Mouse (Mus musculus) adrenal gland, adult 18-20 months (tissue): ENCODE measurements around the gene Msln. TPM values are rescaled to one million over a fixed set of nuclear protein-coding genes. Genes with fewer than 3 reads are reported as not detected.
A peak's percentile ranks its signal among the peaks of the same experiment; 100 is the strongest.

ENCODE experiments used
- DNase-seq, 2 experiments: peaks; one replicate each; pipeline ENCODE4 v3.0.0; 2021 to 2022; ENCODE audit warnings: low spot score in 2 of 2
- long read RNA-seq, 2 experiments: library from polyadenylated mRNA; stranded (forward); transcript quantifications; one replicate each; pipeline ENCODE4 v2.0.0; 2021
- total RNA-seq, 2 experiments: library from RNA; stranded (reverse); gene quantifications; 1 replicate in 1 of 2; 2 replicates in 1 of 2; pipeline ENCODE4 v1.2.3; 2021

Msln gene
- total RNA-seq = 10 to 100 TPM in 1 of 2 experiments, 1 to 10 TPM in 1; 6.5 to 11.5 TPM
- long read RNA-seq, experiment 1, partial matches to known transcripts = 0 of 9 reads
- long read RNA-seq, experiment 1, other reads (novel, unspliced or antisense) = 1 of 9 reads
- long read RNA-seq, experiment 2, transcript Msln-208 (16 exons, 2,165 nt) = major isoform, 7 of 16 reads
- long read RNA-seq, experiment 2, partial matches to known transcripts = 1 of 16 reads
- long read RNA-seq, experiment 2, other reads (novel, unspliced or antisense) = 2 of 16 reads

DNA sequence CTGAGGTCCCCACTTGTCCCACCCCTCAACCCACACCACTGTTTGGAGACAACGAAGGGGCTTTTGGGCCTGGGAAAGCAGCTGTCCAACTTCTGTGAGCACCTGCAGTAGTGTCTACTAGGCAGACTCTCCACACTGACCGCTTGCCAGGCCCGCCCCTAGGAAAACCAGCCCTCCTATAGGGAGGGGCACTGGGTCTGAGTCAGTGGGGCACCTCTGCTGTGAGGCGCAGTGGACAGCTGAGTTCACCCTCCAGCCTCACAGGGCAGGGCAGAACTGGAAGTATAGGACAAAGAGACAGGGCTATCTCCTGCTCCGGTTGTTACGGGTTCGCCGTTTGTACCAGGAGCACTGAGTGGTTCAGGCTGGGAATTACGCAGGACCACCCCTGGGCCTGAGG lies at the start of gene Msln:
Gene Msln, minus strand, starts transcription at position 138 of the 400 bp plus-strand sequence.
- no peak for DNase-seq

DNA sequence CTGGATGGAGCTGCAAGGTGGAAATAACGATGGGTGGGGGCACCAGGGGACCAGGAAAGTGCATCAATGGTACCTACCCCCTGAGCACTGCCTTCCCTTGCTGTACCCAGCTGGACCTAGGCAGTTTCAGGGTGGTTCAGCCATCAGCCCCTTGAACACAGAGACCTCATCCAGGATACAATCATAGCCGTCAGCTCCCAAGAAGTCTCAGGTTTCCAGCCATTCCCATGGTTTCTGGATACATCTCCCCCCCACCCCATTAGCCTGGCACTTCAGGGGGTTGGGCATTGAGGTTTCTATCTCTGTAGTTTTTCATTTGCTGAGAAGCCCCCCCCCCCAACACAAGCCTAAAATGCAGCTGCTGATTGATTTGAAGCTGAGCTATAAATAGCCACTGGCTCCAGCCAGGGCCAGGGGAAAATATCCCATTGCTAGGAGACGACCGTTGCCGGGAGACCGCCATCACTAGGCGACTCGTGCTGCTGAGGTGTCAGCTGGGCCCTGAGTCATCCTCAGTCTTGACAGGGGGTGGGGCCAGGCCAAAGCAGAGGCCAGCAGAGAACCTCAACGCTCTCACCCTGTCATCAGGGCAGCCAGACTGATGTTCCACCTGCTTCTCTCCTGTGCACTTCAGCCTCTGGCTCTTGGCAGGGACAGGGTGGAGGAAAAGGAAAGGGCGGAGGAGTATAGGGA lies 48.8 kb upstream of the Msln start:
- DNase-seq = peak in 1 of 2 experiments; percentile 68

DNA sequence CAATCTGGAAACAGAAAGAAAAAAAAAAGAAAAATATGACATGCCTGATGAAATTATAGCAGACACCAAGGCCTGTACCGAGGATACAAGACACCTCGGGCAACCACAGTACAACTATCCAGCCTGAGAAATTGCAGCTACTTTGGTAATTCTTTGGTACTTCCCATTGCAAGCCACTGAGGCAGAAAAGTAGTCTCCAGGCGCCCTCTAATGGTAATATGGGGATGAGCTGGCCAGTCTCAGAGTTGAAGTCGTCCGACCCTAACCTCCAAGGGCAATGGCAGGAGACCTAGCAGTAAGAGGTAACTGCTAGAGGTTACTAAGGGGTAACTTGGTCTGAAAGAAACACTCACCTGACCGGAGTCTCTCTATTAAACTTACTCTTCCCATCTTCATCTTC lies 46.9 kb upstream of the Msln start:
- peak in 1 of 2 experiments; percentile 55 for DNase-seq

DNA sequence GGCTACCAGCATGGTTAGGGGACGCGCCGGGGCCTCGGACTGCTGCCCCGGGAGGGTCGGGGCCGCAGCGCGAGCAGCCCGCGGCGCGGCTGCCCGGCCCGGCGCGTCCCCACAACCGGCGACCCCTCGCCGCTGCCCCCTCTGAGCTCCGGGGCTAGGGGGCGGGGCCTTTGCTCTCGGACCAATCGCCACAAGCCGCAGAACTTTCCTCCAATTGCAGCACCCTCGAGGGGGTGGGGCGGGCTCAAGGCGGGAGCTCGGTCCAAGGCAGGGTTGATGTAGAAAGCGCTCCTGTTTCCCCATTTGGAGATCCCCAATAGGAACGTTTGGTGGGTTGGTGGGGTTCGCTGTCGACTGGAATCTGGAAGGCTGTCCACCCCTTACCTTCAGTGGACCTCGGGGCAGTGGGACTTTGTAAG lies 42.8 kb upstream of the Msln start, which contains the start of gene Metrn:
Gene Metrn, minus strand, starts transcription at position 186 of the 419 bp plus-strand sequence.
- DNase-seq = peak; percentile 86 to 87

DNA sequence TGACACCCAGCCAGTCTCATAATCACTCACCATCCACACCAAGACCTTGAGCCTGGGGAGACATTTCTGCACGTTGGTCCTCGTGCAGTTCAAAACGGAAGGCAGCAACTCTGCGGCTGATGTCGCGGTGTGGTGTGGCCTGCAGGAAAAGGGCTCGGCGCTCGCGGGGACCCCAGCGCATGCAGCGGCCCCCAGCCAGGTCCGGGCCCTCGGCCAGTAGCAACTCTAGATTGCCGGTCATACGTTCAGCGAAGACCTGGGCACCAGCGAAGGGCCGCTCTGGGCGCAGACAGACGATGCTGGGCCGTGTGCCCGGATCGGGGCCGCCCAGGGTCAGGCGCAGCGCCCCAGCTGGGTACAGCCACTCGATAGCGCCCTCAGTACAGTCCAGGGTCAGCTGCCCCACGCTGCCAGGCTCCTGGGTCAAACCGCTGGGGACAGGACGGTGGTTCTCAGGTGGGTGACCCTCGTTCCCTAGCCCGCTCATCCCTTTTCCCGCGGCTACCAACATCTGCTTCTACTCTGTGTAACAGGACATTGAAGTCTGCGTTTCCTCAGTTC lies 42.1 kb upstream of the Msln start:
- peak in 1 of 2 experiments; percentile 38 for DNase-seq

DNA sequence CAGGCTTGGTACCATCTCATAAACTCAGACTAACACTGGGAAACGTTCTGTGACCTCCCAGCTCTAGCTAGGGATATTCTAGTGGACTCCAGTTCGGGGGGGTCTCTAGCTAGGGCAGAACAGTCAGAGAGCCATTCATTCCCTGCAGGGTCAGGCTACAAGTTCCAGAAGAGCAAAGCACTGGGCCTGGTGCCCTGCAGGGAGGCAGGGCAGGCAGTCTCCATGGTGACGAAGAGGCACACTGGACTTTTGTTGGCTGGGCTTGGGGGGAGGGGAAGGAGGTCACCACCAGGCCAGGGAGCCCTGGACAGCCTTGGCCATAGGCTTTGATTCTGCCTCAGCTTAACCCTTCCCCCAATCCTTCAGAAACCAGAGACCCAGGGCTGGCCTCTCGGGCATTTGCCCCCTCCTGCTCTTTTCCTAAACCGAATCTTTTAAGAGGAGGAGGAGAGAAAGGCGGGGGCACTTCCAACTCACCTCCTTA lies 41.5 kb upstream of the Msln start, which contains the start of gene AC134908.4:
Gene AC134908.4, minus strand, starts transcription at position 51 of the 484 bp plus-strand sequence.
- DNase-seq = no peak

DNA sequence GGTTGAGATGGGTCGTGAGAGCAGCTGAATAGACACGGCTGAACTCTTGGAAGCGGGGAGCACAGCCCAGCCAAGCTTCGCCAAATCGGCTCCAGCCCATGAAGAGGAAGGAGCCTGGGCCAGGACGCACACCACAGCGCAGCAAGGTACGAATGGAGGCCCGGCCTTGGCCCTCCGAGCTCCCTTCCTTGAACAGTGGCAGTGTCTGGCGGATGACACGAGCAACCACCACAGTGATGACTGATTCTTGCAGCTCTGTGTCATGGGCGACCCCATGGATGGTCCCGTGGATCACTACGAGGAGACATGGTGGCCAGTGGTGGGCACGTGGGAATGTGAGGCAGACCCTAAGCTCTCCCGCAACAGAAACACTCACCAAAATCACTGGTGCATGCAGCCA lies 40.8 kb upstream of the Msln start:
- no peak for DNase-seq

DNA sequence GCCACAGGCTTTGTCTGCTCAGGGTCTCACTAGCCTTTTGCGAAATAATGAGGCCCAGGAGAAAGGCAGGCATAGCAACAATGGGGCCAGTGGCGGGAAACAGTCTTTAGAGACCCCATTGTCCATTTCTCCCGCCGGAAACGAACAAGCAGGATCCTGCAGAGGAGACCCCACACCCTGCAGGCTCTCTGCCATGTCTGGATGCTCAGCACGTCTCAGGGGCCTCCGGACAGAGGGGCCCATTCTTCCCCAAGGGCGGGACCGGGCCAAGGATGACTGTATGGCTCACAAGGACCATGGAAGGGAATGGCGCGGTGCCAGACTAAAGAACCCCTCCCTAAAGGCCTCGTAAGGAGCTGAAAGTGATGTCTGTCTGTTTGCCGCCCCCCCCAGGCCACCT lies 40.0 kb upstream of the Msln start:
- DNase-seq = no peak

DNA sequence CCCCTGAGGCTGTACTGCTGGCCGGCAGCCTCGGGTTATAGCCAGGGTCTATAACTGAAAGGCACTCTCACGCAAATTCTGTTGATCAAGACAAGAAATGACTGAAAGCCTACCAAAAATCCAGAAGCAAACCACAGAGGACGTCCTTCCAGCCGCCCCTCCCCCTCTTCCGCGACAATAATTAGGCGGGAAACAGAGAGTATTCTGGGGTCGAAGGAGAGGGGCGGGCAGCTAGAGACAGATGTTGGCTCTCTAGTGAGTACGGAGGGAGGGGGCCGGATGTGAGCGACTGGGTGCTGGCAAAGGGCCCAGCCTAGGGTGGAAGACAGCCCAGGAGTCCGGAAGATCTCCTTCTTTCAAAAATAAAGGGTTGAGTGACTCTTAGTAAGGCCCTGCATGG lies 38.4 kb upstream of the Msln start, which contains the start of gene Fam173a:
Gene Fam173a, minus strand, starts transcription at position 287 of the 400 bp plus-strand sequence.
- peak; percentile 57 to 61 for DNase-seq

DNA sequence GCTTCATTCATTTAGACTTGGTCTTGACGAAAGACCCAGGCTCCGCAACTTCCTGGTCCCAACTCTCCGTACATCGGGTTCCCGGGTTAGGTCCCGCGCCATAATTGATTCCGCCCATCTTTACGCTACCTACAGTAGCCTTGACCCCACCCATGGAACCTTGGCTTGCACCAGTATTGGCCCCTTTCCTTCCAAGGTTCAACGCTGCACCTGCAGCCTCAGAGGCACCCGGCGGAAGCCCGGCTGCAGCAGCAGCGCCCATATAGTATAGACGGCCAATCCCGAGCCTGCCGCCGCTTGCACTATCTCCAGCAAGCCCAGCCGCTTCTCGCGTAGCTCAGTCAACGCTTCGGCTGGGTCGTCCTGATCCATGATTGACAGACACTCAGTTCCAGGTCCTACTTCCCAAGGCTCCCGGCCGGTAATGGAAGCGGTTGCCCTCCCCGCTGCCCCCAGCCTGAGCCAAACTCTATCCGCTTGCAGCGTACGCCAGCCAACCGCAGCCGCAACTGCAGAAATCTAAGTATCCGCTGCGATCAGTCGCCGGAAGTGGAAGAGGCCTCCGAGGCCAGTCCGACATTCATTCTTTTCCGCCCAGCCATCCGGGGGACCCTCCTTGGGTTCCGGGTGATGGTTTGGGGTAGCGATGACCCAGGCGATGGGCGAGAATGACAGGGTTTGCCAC lies 37.8 kb upstream of the Msln start:
- DNase-seq = peak; percentile 81 to 85

DNA sequence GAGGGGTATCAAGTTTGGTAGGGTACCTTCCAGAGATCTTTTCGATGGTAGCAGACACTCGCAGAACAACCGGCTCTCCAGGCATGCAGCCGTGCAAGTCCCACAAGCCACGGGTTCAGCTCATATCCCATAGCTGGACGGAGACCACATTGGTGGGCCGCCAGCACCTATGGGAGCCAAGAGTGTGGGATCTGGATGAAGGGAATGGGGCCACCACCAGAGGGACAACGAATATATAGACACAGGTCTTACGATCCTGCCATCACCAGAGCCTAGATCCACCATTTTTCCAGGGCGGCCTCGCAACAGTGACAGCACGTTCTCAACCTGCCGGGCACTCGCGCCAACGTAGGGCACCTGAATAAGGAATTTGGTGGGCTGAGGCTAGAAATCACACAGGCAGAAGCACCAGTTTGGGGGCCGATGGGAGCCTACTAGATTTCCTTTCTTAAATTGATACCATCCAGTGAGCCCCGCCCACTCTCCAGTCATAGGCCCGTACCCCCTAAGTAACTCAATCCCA lies 37.2 kb upstream of the Msln start:
- DNase-seq = no peak

DNA sequence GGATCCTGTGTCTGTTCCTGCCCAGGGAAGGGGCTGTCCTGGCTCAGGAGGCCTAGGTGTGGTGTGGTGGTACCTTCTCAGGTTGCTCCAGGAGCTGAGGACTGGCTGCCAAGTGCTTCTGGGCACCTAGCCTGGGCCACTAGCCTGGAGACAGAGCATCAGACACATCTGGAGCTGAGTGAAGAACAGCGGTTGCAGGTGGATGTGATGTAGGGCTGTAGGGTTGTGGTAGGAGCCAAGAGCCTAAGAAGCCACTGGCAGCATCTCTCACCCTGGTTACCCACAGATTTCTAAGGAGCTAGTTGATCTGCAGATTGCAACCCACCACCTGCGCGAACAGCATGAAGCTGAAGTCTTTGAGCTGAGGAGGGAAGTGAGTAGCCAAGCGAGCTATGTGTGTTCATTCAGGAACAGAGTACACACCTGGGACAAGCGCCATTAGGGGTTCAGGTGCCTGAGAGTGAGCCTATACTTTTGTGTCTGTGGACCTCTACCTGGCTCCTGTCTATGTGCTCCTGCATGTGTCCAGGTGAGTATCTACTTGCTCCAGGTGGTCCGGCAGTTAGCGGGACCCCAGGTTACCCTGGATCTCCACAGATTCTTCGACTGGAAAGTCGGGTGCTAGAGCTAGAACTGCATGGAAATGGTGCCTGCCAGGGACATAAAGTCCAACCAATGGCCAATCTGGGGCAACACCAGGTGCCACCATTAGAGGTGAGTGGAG lies 32.8 kb upstream of the Msln start:
- no peak for DNase-seq

DNA sequence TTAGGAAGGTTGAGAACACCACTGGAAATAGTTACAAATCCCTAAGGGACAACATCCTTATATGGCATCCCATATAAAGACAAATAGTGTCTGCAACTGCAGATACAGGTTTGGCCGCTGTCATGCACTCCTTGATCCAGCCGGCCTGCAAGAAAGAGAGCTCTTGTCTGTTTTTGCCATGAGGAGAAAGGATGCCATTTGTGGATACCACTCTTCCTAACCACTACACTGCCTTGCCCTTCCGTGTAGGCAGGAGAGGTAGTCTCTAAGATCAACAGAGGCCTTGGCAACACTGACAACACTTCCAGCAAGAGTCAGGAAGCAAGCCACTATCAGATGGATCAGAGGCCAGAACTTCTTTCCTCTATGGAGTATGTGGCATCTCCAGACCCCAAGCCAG lies 32.1 kb upstream of the Msln start, which contains the start of gene Ccdc78:
Gene Ccdc78, plus strand, starts transcription at position 301 of the 400 bp plus-strand sequence.
- no peak for DNase-seq

DNA sequence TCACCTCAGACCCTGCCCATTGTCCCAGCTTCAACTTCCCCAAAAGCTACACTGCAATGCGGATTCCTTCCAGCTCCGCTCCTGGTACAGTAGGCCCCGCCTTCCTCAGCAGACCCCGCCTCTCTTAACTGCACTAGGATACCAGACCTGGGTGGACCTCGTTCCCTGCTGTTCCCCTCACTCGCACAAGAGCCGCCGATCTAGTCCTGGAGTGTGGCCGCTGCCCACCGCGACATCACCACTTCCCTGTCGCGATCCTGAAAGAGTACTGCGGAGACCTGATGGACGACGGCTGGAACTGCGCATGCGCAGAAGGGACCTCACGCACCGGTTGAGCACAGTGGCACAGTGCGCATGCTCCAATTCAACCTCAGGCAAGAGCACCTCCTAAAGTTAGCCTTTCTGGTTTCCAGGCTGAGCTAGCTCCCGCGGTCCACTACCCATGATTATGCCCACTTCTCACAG lies 31.1 kb upstream of the Msln start, which contains the start of gene Haghl:
Gene Haghl, minus strand, starts transcription at position 393 of the 465 bp plus-strand sequence.
- peak; percentile 92 for DNase-seq

DNA sequence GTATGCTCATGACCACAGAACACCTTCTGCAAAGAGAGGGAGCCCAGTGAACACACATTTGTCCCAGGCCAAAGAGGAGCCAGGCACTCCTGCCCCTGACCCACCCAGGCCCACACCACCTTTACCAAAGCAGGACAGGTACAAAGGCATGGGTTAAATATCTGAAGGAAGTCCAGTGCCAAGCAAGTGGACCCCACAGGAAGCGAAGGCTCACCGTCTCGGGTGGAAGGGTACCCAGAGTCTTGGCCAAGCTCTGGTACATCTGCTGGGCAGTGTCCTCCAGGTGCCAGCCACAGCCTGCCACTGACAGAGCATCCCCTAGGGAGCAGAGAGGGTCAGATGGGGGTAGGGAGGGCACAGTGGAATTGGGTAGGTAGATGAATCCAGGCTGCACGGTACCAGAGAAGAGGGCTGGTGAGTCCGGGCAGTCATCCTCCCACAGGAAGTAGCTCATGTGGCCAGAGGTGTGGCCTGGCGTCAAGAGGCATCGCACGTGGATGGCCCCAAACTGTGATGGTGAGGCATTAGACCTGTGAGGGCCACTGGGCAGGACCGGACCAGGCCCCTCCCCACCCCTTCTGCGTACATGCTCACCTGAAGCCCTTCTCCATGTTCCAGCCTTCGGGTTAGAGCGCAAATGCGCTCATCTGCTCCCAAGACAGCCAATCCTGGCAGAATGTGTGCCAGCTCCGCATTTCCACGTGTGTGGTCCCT lies 29.8 kb upstream of the Msln start:
- DNase-seq = no peak

DNA sequence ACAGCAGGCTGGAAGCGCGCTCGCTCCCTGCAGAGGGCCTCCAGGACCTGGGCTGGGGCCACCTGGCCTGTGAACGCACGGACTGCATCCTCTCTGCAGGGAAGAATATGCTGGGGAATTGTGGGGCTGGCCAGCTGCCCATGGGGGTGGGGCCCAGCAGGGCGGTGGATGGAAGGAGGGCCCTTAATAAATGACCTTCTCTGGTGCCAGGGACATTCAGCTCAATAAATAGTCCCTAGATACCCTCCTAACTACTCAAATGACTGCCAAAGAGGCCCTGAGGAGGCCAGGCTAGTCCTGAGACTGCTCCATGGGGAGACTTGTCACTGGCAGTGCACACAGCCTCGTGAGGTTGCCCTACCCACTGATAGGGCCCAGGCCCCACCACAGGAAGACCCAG lies 28.9 kb upstream of the Msln start:
- DNase-seq = no peak

DNA sequence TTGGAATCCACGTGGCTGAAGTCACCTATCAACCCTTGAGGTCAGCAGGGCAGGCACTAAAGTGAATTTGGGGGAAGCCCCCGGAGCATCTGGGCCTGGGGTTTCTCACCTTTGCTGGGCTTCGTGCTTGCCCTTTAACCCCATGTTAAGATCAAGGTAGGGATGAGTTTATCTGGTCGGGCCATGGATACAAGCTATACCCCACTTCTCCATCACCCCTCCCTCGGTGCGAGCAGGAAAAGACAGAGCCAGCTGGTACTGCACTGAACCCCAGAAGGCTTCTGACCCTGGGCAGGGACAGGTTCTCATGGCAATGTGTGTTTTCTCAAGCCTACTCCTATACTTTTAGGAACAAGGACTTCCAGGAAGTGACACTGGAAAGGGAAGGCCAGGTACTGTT lies 27.2 kb upstream of the Msln start:
- DNase-seq = no peak

DNA sequence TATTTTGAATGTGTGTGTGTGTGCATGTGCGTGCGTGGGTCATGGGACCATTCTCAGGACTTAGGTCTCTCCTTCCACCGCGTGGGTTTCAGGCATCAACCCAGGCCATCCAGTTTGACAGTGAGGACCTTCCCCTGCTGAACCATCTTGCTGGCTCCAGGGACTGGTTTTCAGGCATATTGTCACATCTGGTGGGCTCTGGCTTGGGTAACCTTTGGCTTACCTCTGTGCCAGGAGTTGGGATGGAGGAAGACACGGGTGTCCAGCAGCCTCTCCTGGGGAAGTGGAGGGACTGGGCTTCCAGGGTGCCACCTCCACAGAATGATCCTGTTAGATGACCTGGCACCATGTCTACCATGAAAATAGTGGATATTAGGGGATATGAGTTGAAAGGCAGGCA lies 23.8 kb upstream of the Msln start:
- no peak for DNase-seq

DNA sequence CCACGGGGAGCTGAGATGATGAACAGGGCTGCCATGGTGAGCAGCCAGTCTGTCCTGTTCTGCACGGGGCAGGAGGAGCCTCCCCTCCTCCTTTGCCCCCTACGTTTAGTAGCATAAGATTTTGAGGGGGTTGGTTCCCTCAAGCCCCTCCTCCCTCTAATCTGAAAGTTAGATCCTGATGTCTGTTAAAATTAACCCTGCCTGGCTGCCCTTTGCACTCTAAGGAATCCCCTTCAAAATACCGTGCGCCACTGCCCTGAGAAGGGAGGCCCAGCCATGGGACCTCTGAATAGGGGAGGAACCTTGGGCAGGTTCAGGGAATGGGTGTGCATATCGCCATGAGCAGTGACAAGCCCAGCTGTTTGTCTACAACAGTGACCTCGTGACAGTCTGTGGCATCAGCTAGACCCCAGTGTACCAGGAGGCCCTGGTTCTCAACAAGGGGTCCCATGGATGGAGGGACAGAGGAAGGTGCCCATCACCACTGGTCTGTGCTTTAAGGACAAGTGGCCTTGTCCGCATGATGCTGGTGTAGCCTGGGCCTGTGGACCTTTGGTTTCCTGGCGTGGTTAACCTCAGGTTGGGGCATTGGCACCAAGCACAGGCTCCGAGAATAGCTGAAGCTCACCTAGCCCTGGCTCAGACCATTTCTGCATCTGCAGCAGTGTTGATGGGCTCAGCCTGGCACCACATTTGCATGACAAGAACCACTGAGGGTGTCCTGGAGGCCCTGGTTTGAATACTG lies 21.3 kb upstream of the Msln start:
- no peak for DNase-seq
